Mouse (Mus musculus): ENCODE measurements around the gene Cdkl4. TPM values are rescaled to one million over a fixed set of nuclear protein-coding genes. Genes with fewer than 3 reads are reported as not detected.

Gene Cdkl4
- 0.45 and 0.64 TPM in 2 replicates for polyA plus RNA-seq (2015; fragmentation: Nextera tagmentation; extraction: Ambion mirVana)

DNA sequence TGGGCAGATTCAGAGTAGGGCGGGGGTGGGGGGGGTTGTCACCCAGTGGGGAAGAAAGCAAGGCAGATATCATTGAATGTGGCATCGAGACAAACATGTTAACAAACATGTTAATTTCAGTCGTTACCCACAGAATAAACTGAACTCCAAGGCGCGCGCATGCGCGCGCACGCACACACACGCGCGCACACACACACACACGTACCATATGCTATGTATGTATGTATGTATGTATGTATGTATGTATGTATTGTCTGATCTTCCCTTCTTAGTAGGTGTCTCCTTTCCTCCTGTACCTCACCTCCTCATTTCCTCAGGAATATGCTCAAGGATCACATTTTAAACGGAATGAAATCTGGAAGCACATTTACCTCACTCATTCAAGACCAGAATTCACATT, at the start of gene Cdkl4:
Gene Cdkl4 (minus strand): TSS at position 175 of the 400 bp plus-strand sequence.
- Histone ChIP-seq H3K4me3 (replicated peaks) (peak within 1 kb of the TSS; percentile 38), H3K27me3 (replicated peaks) (no peaks in the 10 kb centered on the region), H3K9me3 (no peaks in the 10 kb centered on the region), H3K36me3 (peaks cover 3% of the 10 kb centered on the region; the same call in 1 of the 2 replicates), H3K9ac (peak within 1 kb of the TSS; percentile 34), H3K4me1 (replicated peaks) (no peaks in the 10 kb centered on the region), H3K4me2 (replicated peaks) (peak within 1 kb of the TSS; percentile 95), H3K27ac (no peak within 1 kb of the TSS)
- 0 out of 2 replicates have a peak, but pooled peaks have one; percentile 26 for ATAC-seq
- WGBS = 70% methylated on average over 15 of the region's 15 CpGs

DNA sequence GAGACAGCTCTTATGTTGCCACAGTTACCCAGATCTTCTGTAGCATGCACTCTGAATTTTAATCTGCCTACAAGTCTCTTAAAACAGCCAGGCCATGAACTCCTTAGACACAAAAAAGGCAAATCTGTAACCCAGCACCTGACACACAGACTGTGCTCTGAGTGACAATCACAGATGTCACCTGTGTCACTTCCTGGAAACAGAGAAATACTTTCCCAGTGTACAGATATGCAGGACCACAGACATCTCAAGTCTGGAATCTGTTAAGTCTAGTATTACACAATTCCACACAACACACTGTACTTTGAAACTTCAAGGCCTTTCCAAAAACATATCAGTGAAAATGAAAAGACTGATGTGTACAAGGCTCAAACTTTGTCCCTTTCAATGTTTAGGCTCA, 47.4 kb upstream of the Cdkl4 start:
- H3K4me2 ChIP-seq (replicated peaks) = no peak overlapping the region
- no peaks in the 10 kb centered on the region for H3K4me1 ChIP-seq (replicated peaks)
- no peak overlapping the region for H3K9ac ChIP-seq
- H3K27me3 ChIP-seq (replicated peaks) = no peaks in the 10 kb centered on the region
- H3K9me3 ChIP-seq = no peaks in the 10 kb centered on the region
- no peak overlapping the region for H3K4me3 ChIP-seq (replicated peaks)
- ATAC-seq = no peak
- H3K36me3 ChIP-seq = no peaks in the 10 kb centered on the region
- H3K27ac ChIP-seq = no peak overlapping the region

DNA sequence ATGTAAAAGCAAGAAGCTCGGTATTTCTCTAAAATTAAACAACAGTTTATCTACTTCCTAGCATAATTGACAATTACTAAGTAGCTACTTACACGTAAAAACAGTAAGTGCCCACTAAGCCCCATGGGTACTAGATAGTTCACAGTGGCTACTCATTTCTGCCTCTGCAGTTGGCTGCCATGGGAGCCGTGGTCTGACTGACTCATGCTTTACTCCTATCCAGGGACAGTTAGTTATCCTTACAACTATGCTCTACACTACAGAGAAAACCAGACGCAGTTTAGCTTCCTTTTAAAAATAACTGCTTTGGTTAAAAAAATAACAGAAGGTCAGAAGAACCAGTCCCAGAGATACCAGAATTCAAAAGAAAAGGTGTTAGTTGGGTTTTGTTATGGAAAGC, 44.1 kb upstream of the Cdkl4 start:
- Histone ChIP-seq H3K4me1 (replicated peaks) (no peaks in the 10 kb centered on the region), H3K9ac (no peak overlapping the region), H3K36me3 (no peaks in the 10 kb centered on the region), H3K4me2 (replicated peaks) (no peak overlapping the region), H3K27ac (no peak overlapping the region), H3K9me3 (no peaks in the 10 kb centered on the region), H3K4me3 (replicated peaks) (no peak overlapping the region), H3K27me3 (replicated peaks) (no peaks in the 10 kb centered on the region)
- WGBS = 78% methylated on average over 4 of the region's 4 CpGs
- no peak for ATAC-seq

DNA sequence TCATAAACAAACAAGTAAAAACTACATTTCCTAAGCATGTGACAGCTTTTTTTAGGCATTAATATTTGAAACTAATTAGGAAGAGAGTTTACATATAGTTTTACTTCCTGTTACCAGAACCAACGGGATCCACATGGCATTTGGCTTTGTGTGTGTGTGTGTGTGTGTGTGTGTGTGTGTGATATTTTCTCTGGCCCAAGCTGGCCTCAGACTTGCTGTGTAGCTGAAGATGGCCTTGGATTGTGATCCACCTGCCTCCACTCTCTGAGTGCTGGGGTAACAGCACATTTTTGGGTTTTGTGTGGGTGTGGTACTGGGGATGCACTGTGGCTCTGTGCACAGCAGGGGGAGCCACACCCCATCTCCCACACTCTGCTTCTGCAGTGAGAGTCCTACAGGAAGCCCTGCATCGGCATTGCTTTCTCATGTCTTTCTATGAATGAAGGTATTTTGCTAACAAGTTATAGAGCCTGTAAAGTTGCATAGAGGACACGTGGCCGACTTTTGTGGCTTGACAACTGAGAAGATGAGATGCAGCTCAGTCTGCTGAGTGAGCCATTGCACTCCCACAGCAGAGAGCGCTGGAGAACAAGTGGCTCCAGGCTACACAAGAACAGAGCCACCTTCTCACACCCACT, 43.3 kb upstream of the Cdkl4 start:
- peak; percentile 82 for ATAC-seq
- H3K9ac ChIP-seq = no peak overlapping the region
- no peaks in the 10 kb centered on the region for H3K9me3 ChIP-seq
- no peak overlapping the region for H3K4me3 ChIP-seq (replicated peaks)
- no peaks in the 10 kb centered on the region for H3K27me3 ChIP-seq (replicated peaks)
- no peaks in the 10 kb centered on the region for H3K4me1 ChIP-seq (replicated peaks)
- H3K36me3 ChIP-seq = no peaks in the 10 kb centered on the region
- H3K27ac ChIP-seq = no peak overlapping the region
- H3K4me2 ChIP-seq (replicated peaks) = no peak overlapping the region
- 48% methylated on average over 5 of the region's 5 CpGs for WGBS

DNA sequence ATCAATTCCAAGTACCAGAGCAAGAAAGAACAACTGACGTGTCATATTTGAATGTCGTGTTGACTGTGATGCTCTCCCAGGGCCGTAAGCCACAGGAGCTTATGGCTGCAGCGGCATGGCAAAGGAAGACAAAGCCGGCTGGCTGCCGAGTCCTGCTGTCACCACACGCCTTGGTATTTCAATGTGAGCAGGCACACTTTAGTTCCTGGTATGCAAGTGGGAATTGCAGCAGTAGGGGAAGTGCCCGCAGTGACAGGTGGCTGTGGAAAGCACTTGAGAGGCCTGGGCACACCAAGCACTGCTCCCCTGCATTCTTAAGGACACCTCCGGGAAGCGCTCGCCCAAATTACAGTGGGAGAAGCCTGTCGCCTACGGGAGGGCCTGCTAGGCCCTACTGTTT, 41.9 kb upstream of the Cdkl4 start:
- 91% methylated on average over 13 of the region's 13 CpGs for WGBS
- no peak overlapping the region for H3K4me3 ChIP-seq (replicated peaks)
- H3K27ac ChIP-seq = no peak overlapping the region
- H3K9ac ChIP-seq = no peak overlapping the region
- H3K36me3 ChIP-seq = peaks cover 7% of the 10 kb centered on the region; the same call in 1 of the 2 replicates
- no peak for ATAC-seq
- no peaks in the 10 kb centered on the region for H3K27me3 ChIP-seq (replicated peaks)
- no peak overlapping the region for H3K4me2 ChIP-seq (replicated peaks)
- H3K9me3 ChIP-seq = no peaks in the 10 kb centered on the region
- no peaks in the 10 kb centered on the region for H3K4me1 ChIP-seq (replicated peaks)

DNA sequence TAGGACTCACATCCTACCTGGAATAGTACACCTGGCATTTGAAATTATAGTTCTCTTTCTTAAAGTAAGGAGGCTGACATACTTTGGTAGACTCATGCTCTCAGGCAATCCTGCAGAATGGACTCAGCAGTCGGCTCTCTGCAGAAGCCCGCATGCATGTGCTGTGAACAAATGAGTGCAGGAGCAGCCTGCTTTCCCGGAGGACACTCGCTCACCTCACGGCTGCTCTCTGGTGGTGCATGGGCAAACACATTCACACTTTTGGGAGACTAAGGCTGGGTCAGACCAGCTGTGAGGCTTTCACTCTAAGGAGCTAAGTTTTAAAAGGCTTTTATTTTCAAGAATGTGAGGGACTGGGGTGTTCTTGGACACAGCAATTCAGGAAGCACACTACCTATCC, 41.3 kb upstream of the Cdkl4 start:
- H3K27me3 ChIP-seq (replicated peaks) = no peaks in the 10 kb centered on the region
- peaks cover 9% of the 10 kb centered on the region; the same call in 1 of the 2 replicates for H3K36me3 ChIP-seq
- 82% methylated on average over 5 of the region's 5 CpGs for WGBS
- H3K27ac ChIP-seq = no peak overlapping the region
- ATAC-seq = no peak
- no peaks in the 10 kb centered on the region for H3K9me3 ChIP-seq
- no peak overlapping the region for H3K4me3 ChIP-seq (replicated peaks)
- no peaks in the 10 kb centered on the region for H3K4me1 ChIP-seq (replicated peaks)
- H3K9ac ChIP-seq = no peak overlapping the region
- H3K4me2 ChIP-seq (replicated peaks) = no peak overlapping the region

DNA sequence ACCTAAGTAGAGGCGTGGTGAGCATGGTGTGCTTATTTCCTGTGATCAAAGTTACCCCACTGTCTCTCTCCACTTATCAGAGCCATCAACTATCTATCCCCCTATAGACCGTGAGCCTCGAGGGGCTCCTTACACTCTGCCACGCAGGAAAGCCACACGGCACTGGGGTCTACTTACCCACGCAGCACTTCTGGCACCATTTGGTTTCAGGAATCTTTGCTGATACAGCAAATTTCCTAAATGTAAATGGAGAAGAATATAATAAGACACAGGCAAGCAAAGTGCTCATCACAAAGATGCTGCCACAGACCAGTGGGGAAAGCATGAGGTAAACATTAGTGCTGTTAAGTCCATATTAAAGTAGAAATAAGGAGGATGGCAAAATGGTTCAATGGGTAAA, 26.2 kb upstream of the Cdkl4 start:
- Histone ChIP-seq H3K27me3 (replicated peaks) (no peaks in the 10 kb centered on the region), H3K4me1 (replicated peaks) (no peaks in the 10 kb centered on the region), H3K4me3 (replicated peaks) (no peak overlapping the region), H3K36me3 (peaks cover 38% of the 10 kb centered on the region), H3K27ac (no peak overlapping the region), H3K4me2 (replicated peaks) (no peak overlapping the region), H3K9me3 (no peaks in the 10 kb centered on the region), H3K9ac (no peak overlapping the region)
- no peak for ATAC-seq
- WGBS = 96% methylated on average over 6 of the region's 6 CpGs

DNA sequence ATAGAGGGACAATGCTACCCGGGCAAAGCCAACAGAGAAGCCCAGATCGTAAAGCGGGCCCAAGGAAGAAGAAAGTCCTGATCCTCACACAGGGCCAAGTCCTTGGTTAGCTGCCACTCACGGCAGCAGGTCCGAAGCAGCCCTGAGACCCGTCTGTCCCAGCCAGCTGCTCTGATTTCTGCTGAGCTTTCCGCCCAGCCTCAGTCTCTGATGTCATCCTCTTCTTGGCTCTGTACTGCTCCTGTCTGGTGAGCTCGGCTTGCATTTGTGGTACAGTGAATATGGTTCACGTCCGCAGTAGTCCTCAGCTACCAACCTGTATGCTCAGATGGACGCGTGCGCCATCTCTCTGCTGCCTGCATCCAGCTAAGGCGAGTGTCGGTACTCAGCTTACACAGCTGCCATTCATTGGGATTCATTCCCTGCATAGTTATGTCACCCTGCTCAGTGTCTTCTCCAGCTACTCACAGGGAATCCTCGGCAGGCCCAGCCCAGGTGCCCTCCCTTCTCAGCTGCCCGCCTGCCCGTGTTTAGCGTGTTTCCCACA, 25.5 kb upstream of the Cdkl4 start:
- Histone ChIP-seq H3K27me3 (replicated peaks) (no peaks in the 10 kb centered on the region), H3K36me3 (peaks cover 32% of the 10 kb centered on the region), H3K27ac (no peak overlapping the region), H3K4me3 (replicated peaks) (no peak overlapping the region), H3K4me1 (replicated peaks) (no peaks in the 10 kb centered on the region), H3K9me3 (no peaks in the 10 kb centered on the region), H3K4me2 (replicated peaks) (no peak overlapping the region), H3K9ac (no peak overlapping the region)
- no peak for ATAC-seq
- WGBS = 93% methylated on average over 19 of the region's 19 CpGs

DNA sequence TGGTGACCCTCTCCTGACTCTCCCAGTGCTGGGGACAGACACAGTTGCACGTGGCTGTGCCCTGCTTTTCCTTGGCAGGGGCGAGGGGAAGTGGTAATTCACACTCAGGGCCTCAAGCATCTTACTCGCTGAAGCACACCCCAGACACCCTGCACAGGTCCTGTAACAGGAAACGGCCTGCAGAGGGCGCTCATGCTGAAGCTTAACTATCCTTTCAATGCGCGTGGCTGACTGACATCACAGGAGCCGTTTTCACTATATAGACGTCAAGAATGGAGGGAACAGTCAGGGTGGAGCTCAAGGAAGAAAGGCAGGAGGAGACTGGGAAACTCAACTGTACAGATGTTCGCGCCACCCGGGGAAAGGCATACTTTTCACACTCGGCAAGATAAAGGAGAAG, 23.8 kb upstream of the Cdkl4 start:
- H3K27ac ChIP-seq = no peak overlapping the region
- H3K9ac ChIP-seq = no peak overlapping the region
- H3K4me1 ChIP-seq (replicated peaks) = no peaks in the 10 kb centered on the region
- no peaks in the 10 kb centered on the region for H3K9me3 ChIP-seq
- WGBS = 57% methylated on average over 13 of the region's 13 CpGs
- H3K4me3 ChIP-seq (replicated peaks) = no peak overlapping the region
- H3K27me3 ChIP-seq (replicated peaks) = no peaks in the 10 kb centered on the region
- no peak overlapping the region for H3K4me2 ChIP-seq (replicated peaks)
- peaks cover 41% of the 10 kb centered on the region for H3K36me3 ChIP-seq
- no peak for ATAC-seq

DNA sequence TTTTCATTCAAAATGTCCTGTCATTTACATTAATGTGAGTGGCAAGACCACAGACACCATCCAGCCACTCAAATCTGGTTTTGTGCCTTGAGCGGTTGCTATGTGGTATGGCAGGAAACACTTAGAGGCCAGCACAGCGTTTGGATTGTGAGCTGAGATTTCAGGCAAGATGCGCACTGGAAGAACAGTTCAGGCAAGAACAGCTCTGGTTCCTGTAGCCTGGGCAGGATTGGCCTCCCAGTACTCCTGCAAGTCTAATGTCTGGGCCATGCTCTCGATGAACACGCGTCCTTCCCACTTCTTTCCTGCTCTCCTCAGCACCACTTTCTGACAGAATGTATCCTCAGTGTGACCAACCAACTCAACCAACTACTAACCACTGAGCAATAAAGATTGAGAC, 5.4 kb upstream of the Cdkl4 start:
- no peaks in the 10 kb centered on the region for H3K4me1 ChIP-seq (replicated peaks)
- ATAC-seq = no peak
- peaks cover 10% of the 10 kb centered on the region; the same call in 1 of the 2 replicates for H3K36me3 ChIP-seq
- H3K27me3 ChIP-seq (replicated peaks) = no peaks in the 10 kb centered on the region
- 94% methylated on average over 6 of the region's 6 CpGs for WGBS
- no peaks in the 10 kb centered on the region for H3K9me3 ChIP-seq
- no peak overlapping the region for H3K4me2 ChIP-seq (replicated peaks)
- H3K27ac ChIP-seq = no peak overlapping the region
- no peak overlapping the region for H3K4me3 ChIP-seq (replicated peaks)
- no peak overlapping the region for H3K9ac ChIP-seq

DNA sequence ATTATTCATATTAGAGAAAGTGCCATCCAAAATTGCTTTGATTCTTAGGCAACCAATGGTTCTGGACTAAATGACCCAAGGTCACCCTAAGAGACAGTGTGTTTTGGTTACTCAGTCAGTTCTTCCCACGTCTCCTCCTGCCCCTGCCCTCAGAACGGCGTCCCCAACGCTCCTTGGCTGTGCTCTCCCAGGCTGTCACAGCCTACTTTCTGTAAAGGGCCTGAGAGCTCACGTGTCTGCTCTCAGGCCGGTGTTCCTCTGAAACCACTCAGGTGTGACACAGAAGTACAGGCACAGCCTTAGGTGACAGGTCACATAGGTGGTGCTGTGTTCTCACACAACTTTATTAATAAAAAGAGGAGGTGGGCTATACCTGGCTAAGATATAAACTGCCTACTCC, 2.3 kb upstream of the Cdkl4 start:
- H3K9ac ChIP-seq = no peak overlapping the region
- peaks cover 10% of the 10 kb centered on the region; the same call in 1 of the 2 replicates for H3K36me3 ChIP-seq
- H3K9me3 ChIP-seq = no peaks in the 10 kb centered on the region
- no peak overlapping the region for H3K4me3 ChIP-seq (replicated peaks)
- H3K27me3 ChIP-seq (replicated peaks) = no peaks in the 10 kb centered on the region
- H3K4me2 ChIP-seq (replicated peaks) = no peak overlapping the region
- no peak for ATAC-seq
- 79% methylated on average over 6 of the region's 6 CpGs for WGBS
- H3K4me1 ChIP-seq (replicated peaks) = no peaks in the 10 kb centered on the region
- no peak overlapping the region for H3K27ac ChIP-seq

DNA sequence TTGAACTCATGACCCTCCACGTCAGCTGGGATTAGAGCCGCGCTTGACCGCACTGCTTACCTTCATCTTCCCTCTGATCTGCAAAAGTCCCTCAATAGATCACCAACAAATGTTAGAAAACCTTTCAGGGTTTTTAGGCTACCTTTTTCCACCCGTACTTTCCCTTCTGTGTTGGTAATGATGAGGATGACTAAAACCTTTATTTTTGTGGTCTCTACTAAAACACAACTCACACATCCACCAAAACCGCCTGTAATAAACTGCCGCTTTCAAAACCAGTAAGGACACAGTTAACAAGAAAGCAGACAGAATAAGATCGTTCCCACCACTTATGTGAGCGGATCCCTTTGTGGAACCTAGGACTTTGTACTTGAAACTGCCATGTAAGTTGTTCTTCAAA, 1.5 kb upstream of the Cdkl4 start:
- no peak overlapping the region for H3K27ac ChIP-seq
- no peaks in the 10 kb centered on the region for H3K4me1 ChIP-seq (replicated peaks)
- peaks cover 7% of the 10 kb centered on the region; the same call in 1 of the 2 replicates for H3K36me3 ChIP-seq
- ATAC-seq = no peak
- no peak overlapping the region for H3K4me3 ChIP-seq (replicated peaks)
- no peaks in the 10 kb centered on the region for H3K9me3 ChIP-seq
- no peak overlapping the region for H3K9ac ChIP-seq
- 89% methylated on average over 9 of the region's 9 CpGs for WGBS
- H3K27me3 ChIP-seq (replicated peaks) = no peaks in the 10 kb centered on the region
- no peak overlapping the region for H3K4me2 ChIP-seq (replicated peaks)

DNA sequence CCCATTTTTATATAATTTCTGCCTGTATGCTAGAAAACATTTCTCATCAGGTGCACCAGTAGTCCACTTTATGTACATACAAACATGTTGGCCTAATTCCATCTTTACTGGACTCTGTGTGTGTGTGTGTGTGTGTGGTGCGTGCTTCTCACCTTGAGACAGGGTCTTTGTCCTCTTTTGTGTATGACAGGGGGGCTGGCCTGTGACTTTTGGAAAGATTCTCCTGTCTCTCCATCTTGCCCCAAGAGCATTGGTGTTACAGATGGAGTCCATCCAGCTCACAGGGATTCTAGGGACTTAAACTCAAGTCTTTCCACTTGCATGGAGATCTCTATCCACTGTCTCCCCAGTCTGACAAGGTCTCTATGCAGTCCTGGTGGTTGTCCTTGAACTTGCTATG, 428 bp upstream of the Cdkl4 start:
- Histone ChIP-seq H3K36me3 (peaks cover 5% of the 10 kb centered on the region; the same call in 1 of the 2 replicates), H3K27ac (no peak overlapping the region), H3K4me1 (replicated peaks) (no peaks in the 10 kb centered on the region), H3K9ac (no peak overlapping the region), H3K4me2 (replicated peaks) (no peak overlapping the region), H3K9me3 (no peaks in the 10 kb centered on the region), H3K27me3 (replicated peaks) (no peaks in the 10 kb centered on the region), H3K4me3 (replicated peaks) (no peak overlapping the region)
- ATAC-seq = no peak
- WGBS = 92% methylated on average over 1 of the region's 1 CpGs

Data from intestine, embryonic 15.5 days (tissue).